Mouse (Mus musculus) liver, embryonic 11.5 days (tissue): ENCODE measurements around the gene Tmem131. TPM values are rescaled to one million over a fixed set of nuclear protein-coding genes. Genes with fewer than 3 reads are reported as not detected.
A peak's percentile ranks its signal among the peaks of the same experiment; 100 is the strongest.
"Not testable (repeated sequence)": the region's sequence is repeated elsewhere in the genome, so short reads cannot be mapped to it uniquely, and the experiment has no call there.

Source experiments
- ATAC-seq: fragments of 200-750 bp; cut with Nextera tagmentation; replicated peaks from 2 replicates; pipeline ENCODE4 v1.8.0; 2017; ENCODE audit warnings: moderate number of reproducible peaks, mild to moderate bottlenecking, moderate TSS enrichment, moderate library complexity; ENCODE audit not compliant: low FRiP score
- DNase-seq: peaks from one replicate; pipeline ENCODE4 v3.0.0-alpha.2; 2017; ENCODE audit warnings: low spot score
- H3K27ac ChIP-seq: fragments of 300-500 bp; sonication (generic); 2 replicates; pipeline ENCODE4 v1.5.1; 2014; ENCODE audit warnings: mild to moderate bottlenecking, low read depth, low read length, control low read depth
- H3K27me3 ChIP-seq: fragments of 300-500 bp; sonication (generic); replicated peaks from 2 replicates; pipeline ENCODE4 v1.6.1; 2014; ENCODE audit warnings: low read length, mixed read lengths; ENCODE audit not compliant: control insufficient read depth, insufficient read depth
- H3K36me3 ChIP-seq: fragments of 300-500 bp; sonication (generic); 2 replicates; pipeline ENCODE4 v1.6.1; 2014; ENCODE audit warnings: mild to moderate bottlenecking, low read length, moderate library complexity, mixed read lengths; ENCODE audit not compliant: control insufficient read depth, insufficient read depth
- H3K4me1 ChIP-seq: fragments of 300-500 bp; sonication (generic); replicated peaks from 2 replicates; pipeline ENCODE4 v1.6.1; 2014; ENCODE audit warnings: low read length, mixed read lengths; ENCODE audit not compliant: control insufficient read depth, insufficient read depth
- H3K4me2 ChIP-seq: fragments of 300-500 bp; sonication (generic); 2 replicates; pipeline ENCODE4 v1.6.1; 2014; ENCODE audit warnings: mild to moderate bottlenecking, control low read depth, moderate library complexity
- H3K4me3 ChIP-seq: fragments of 300-500 bp; sonication (generic); 2 replicates; pipeline ENCODE4 v1.5.1; 2014; ENCODE audit warnings: low read depth, low read length, control low read depth
- H3K9ac ChIP-seq: fragments of 300-500 bp; sonication (generic); 2 replicates; pipeline ENCODE4 v1.6.1; 2014; ENCODE audit warnings: low read depth, low read length, control low read depth
- H3K9me3 ChIP-seq: fragments of 300-500 bp; sonication (generic); 2 replicates; pipeline ENCODE4 v1.6.1; 2016; ENCODE audit warnings: low read length, inconsistent platforms, mixed read lengths; ENCODE audit not compliant: control insufficient read depth
- WGBS: fragments of 180-500 bp; shearing (Covaris S2); extraction: QIAGEN DNeasy Blood & Tissue Kit; methylation state at CpG from one replicate; pipeline ENCODE4 v1.1.7; 2014; 5-methylcytosine and 5-hydroxymethylcytosine counted together
- polyA plus RNA-seq: library from polyadenylated mRNA; unstranded; fragments of >200 nt; fragmentation: Nextera tagmentation; extraction: Ambion mirVana; gene quantifications from 2 replicates; pipeline ENCODE4 v1.2.1, GENCODE M21; 2014

The Tmem131 gene
- polyA plus RNA-seq, 1 experiment from 2014 or later: 19.1 TPM

DNA sequence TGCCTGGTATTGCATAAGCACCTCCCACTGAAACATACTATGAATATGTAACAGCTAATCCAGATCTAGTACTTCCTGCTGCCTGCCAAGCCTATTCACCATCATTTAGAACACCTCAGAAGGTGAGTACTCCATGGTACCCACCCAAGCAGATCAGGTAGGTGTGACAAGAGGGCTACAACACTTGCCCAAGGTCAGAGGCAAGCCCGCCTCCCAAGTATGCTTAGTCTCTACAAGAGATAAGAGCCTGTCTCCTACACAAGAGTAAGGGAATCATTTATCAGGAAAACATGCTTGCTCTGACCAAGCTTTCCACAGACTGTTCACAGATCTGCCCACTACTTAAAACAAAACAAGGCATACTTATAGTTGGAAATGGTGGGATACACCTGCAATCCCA is 26.0 kb downstream of the Tmem131 start:
- no peaks in the 10 kb centered on the region for H3K9me3 ChIP-seq
- no peaks in the 10 kb centered on the region for H3K36me3 ChIP-seq
- H3K4me2 ChIP-seq: peak overlapping the region; percentile 35
- H3K27me3 ChIP-seq: no peaks in the 10 kb centered on the region
- H3K4me1 ChIP-seq: peaks cover 82% of the 10 kb centered on the region
- H3K27ac ChIP-seq: peak overlapping the region; percentile 96; the same call in 1 of the 2 replicates
- H3K9ac ChIP-seq: no peak overlapping the region
- DNase-seq (no peak), ATAC-seq (no peak)
- 41% methylated on average over 1 of the region's 1 CpGs for WGBS
- H3K4me3 ChIP-seq: no peak overlapping the region

DNA sequence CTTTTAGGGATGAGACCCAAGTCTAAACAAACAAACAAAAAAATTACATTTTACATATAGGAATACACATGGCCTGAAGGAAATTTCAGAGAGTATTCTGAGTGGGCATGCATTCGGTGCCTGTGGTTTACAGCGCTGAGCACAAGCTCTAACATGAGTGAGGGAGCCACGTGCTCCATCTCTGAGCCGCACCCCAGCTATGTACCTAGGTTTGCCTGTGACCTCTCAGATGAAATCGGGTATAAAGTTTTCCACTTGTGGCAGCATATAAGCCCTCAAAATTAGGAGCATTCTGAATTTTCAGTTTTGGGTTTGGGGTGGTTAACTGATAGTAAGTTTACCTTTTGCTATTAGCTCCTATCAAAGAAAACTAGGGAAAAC is 28.3 kb downstream of the Tmem131 start:
- Histone ChIP-seq H3K4me2 (no peak overlapping the region), H3K9me3 (no peaks in the 10 kb centered on the region), H3K4me3 (no peak overlapping the region), H3K27me3 (no peaks in the 10 kb centered on the region), H3K36me3 (no peaks in the 10 kb centered on the region), H3K4me1 (peaks cover 62% of the 10 kb centered on the region), H3K27ac (no peak overlapping the region), H3K9ac (no peak overlapping the region)
- DNase-seq: no peak
- no peak for ATAC-seq
- WGBS: 79% methylated on average over 5 of the region's 5 CpGs

DNA sequence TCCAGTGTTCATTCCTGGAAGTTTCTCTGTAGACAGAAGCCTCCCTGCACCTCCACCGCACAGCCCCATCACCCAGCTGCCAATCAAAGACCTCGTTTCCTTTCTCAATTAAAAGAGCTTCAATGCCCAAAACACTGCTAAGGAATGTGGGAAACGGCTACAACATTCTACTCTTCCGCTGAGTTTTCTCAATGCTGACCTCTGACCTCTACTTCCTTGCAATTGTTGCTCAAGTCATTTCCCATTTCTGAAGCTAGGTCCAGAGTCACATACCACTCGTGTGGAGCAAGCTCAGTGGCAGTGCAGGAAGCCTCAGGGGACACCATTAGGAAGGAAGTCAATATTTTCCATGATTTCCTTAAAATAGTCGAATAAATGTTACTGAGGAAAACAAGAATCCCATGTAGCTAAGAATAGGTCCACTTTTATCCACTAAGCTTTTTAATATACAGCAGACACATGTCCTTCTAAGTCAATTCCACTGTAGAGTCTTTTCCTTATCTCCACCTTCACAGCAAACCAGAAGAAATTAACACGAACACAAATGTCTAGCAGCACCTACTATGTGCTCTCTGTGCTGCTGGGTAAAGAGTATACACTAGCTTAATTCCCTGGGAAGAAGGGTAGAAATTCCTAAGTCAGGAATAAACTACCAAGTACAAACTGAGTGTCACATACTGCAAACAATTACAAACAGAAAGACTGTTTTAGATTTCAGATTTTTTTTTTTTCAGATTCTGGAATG is 28.8 kb downstream of the Tmem131 start:
- H3K27ac ChIP-seq: no peak overlapping the region
- H3K36me3 ChIP-seq: no peaks in the 10 kb centered on the region
- DNase-seq (no peak), ATAC-seq (no peak)
- H3K4me3 ChIP-seq: no peak overlapping the region
- H3K9ac ChIP-seq: no peak overlapping the region
- no peak overlapping the region for H3K4me2 ChIP-seq
- WGBS: 30% methylated on average over 7 of the region's 7 CpGs
- H3K4me1 ChIP-seq: peaks cover 57% of the 10 kb centered on the region
- H3K9me3 ChIP-seq: no peaks in the 10 kb centered on the region
- H3K27me3 ChIP-seq: no peaks in the 10 kb centered on the region

DNA sequence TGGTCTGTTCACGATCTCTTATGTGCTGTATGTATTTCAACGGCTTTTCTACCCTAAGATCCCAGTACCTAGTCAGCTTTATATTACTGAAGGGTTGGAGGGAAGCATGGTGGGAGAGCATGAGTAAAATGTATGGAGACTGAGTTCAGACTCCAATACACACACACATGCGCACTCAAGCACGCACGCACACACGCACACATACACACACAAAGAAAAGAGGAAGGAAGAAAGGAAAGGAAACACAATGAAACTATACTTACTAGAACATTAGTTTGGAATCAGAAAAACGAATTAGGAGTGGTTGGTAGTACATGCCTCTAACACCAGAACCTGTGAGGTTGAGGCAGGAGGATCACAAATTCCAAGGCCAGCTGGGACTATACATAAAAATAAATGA is 29.7 kb downstream of the Tmem131 start:
- Histone ChIP-seq H3K27me3 (no peaks in the 10 kb centered on the region), H3K9me3 (no peaks in the 10 kb centered on the region), H3K9ac (no peak overlapping the region), H3K36me3 (no peaks in the 10 kb centered on the region), H3K27ac (no peak overlapping the region), H3K4me3 (no peak overlapping the region), H3K4me1 (peaks cover 48% of the 10 kb centered on the region), H3K4me2 (no peak overlapping the region)
- no peak for ATAC-seq
- 72% methylated on average over 7 of the region's 7 CpGs for WGBS
- no peak for DNase-seq

- DNase-seq (no peak), ATAC-seq (no peak)
- Histone ChIP-seq H3K4me3 (no peak overlapping the region), H3K9me3 (no peaks in the 10 kb centered on the region), H3K9ac (no peak overlapping the region), H3K36me3 (no peaks in the 10 kb centered on the region; the same call in 1 of the 2 replicates), H3K27ac (no peak overlapping the region), H3K4me1 (peaks cover 38% of the 10 kb centered on the region), H3K27me3 (no peaks in the 10 kb centered on the region), H3K4me2 (no peak overlapping the region)
- 92% methylated on average over 1 of the region's 1 CpGs for WGBS
These were observed 31.2 kb downstream of the Tmem131 start for GRCm38 (mm10) chr1:36912239-36912638.

DNA sequence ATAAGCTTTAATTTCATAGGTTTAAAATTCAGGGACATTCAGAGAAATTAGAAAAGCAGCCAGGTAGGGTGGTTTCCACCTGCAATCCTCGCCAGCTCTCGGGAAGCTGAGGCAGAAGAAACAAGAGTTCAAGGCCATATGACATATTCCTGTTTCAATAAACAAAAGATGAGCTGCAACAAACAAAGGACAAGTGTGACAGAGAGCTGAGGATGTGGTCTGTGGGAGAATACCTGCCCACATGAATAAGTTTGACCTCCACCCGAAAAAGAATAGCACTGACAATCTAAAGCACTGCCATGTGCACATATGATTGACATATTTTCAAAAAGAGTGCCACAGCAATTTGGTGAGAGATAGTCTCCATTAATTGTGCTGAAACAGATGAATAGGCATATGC is 31.9 kb downstream of the Tmem131 start:
- peaks cover 32% of the 10 kb centered on the region for H3K4me1 ChIP-seq
- H3K9me3 ChIP-seq: no peaks in the 10 kb centered on the region
- no peaks in the 10 kb centered on the region for H3K27me3 ChIP-seq
- H3K9ac ChIP-seq: no peak overlapping the region
- no peak overlapping the region for H3K4me3 ChIP-seq
- no peaks in the 10 kb centered on the region; the same call in 1 of the 2 replicates for H3K36me3 ChIP-seq
- no peak for DNase-seq
- 82% methylated on average over 3 of the region's 3 CpGs for WGBS
- ATAC-seq: no peak
- no peak overlapping the region for H3K4me2 ChIP-seq
- no peak overlapping the region for H3K27ac ChIP-seq

GRCm38 (mm10) chr1:36910397-36910796 is 33.1 kb downstream of the Tmem131 start:
- no peaks in the 10 kb centered on the region for H3K27me3 ChIP-seq
- no peaks in the 10 kb centered on the region for H3K9me3 ChIP-seq
- ATAC-seq (no peak), DNase-seq (no peak)
- H3K36me3 ChIP-seq: no peaks in the 10 kb centered on the region; the same call in 1 of the 2 replicates
- no peak overlapping the region for H3K9ac ChIP-seq
- H3K27ac ChIP-seq: no peak overlapping the region
- no peak overlapping the region for H3K4me2 ChIP-seq
- H3K4me1 ChIP-seq: peaks cover 20% of the 10 kb centered on the region
- WGBS: 89% methylated on average over 5 of the region's 5 CpGs
- H3K4me3 ChIP-seq: no peak overlapping the region

DNA sequence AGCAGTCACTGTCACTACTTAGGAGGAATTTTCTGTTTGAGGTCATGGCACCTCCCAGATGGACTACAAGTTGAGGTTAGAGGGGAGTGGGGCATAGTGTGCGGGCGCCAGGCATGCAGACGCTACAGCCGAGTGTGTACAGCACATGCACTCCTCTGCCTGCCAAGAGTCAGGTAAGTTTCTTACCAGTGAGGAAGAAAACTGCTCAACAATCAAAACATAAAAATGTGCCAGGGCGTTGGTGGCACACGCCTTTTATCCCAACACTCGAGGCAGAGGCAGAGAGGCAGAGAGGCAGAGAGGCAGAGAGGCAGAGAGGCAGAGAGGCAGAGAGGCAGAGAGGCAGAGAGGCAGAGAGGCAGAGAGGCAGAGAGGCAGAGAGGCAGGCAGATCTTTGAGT is 33.5 kb downstream of the Tmem131 start:
- H3K4me3 ChIP-seq, H3K9ac ChIP-seq, H3K27ac ChIP-seq, H3K36me3 ChIP-seq, H3K27me3 ChIP-seq, H3K4me2 ChIP-seq, H3K9me3 ChIP-seq, ATAC-seq, DNase-seq: not testable (repeated sequence)
- WGBS: 88% methylated on average over 7 of the region's 7 CpGs
- peaks cover 19% of the 10 kb centered on the region for H3K4me1 ChIP-seq

GRCm38 (mm10) chr1:36905216-36905615 is 38.2 kb downstream of the Tmem131 start:
- Histone ChIP-seq H3K9ac (no peak overlapping the region), H3K4me2 (no peak overlapping the region), H3K4me3 (no peak overlapping the region), H3K27me3 (no peaks in the 10 kb centered on the region), H3K27ac (no peak overlapping the region), H3K9me3 (no peaks in the 10 kb centered on the region), H3K36me3 (no peaks in the 10 kb centered on the region; the same call in 1 of the 2 replicates), H3K4me1 (peaks cover 9% of the 10 kb centered on the region)
- 85% methylated on average over 3 of the region's 3 CpGs for WGBS
- no peak for DNase-seq
- ATAC-seq: no peak
